Mouse (Mus musculus) liver, adult 2 months (tissue): ENCODE data around the gene Vma21. TPM values are rescaled to one million over a fixed set of nuclear protein-coding genes. Genes with fewer than 3 reads are reported as not detected.
A peak's percentile ranks its signal among the peaks of the same experiment; 100 is the strongest.

ENCODE experiments used
- DNase-seq: peaks from one replicate; pipeline ENCODE4 v3.0.0-alpha.2; 2011; ENCODE audit warnings: low read depth, low spot score; ENCODE audit errors: extremely low read depth
- H3K27ac ChIP-seq: fragments of 200-500 bp; replicated peaks from 2 replicates; pipeline ENCODE4 v1.5.1; 2012; ENCODE audit warnings: low read depth, mild to moderate bottlenecking, control low read depth, inconsistent platforms, low read length; ENCODE audit not compliant: insufficient read depth
- H3K27me3 ChIP-seq: fragments of 200-500 bp; 2 replicates; pipeline ENCODE4 v1.6.1; 2012; ENCODE audit warnings: mild to moderate bottlenecking, moderate library complexity, low read length, inconsistent platforms; ENCODE audit not compliant: control insufficient read depth, insufficient read depth
- H3K36me3 ChIP-seq: fragments of 200-500 bp; 2 replicates; pipeline ENCODE4 v1.6.1; 2012; ENCODE audit warnings: low read length, inconsistent platforms; ENCODE audit not compliant: control insufficient read depth, insufficient read depth
- H3K4me1 ChIP-seq: fragments of 200-500 bp; 2 replicates; pipeline ENCODE4 v1.6.1; 2011; ENCODE audit warnings: low read length; ENCODE audit not compliant: control insufficient read depth, insufficient read depth
- H3K4me3 ChIP-seq: fragments of 200-500 bp; 2 replicates; pipeline ENCODE4 v1.5.1; 2011; ENCODE audit warnings: low read depth, mild to moderate bottlenecking, control low read depth, low read length, moderate library complexity; ENCODE audit not compliant: insufficient read depth
- H3K79me2 ChIP-seq: fragments of 200-500 bp; 2 replicates; pipeline ENCODE4 v1.6.1; 2012; ENCODE audit warnings: inconsistent platforms, mild to moderate bottlenecking, low read length, moderate library complexity; ENCODE audit not compliant: control insufficient read depth, insufficient read depth
- H3K9ac ChIP-seq: fragments of 200-500 bp; 2 replicates; pipeline ENCODE4 v1.6.1; 2012; ENCODE audit warnings: low read depth, mild to moderate bottlenecking, control low read depth, inconsistent platforms, low read length
- CTCF ChIP-seq: fragments of 200-500 bp; IDR thresholded peaks from 2 replicates; pipeline ENCODE4 v1.5.1; 2011; ENCODE audit warnings: low read depth, low read length, control low read depth
- POLR2A ChIP-seq: fragments of 200-500 bp; IDR thresholded peaks from 2 replicates; pipeline ENCODE4 v1.6.1; 2011; ENCODE audit warnings: low read length, control low read depth; ENCODE audit not compliant: insufficient read depth; ENCODE audit errors: extremely low read depth
- WGBS: fragments of 180-500 bp; shearing (Covaris S2); methylation state at CpG from one replicate; pipeline ENCODE4 v1.1.7; 2018; 5-methylcytosine and 5-hydroxymethylcytosine counted together
- polyA plus RNA-seq: library from polyadenylated mRNA; depleted of rRNA; stranded (reverse); fragments of >200 nt; gene quantifications from 2 replicates; pipeline ENCODE4 v1.2.3, GENCODE M21; 2012; rRNA removed
- total RNA-seq: library from RNA; depleted of rRNA; stranded (reverse); fragments of >200 nt; gene quantifications from 2 replicates; pipeline ENCODE4 v1.2.3, GENCODE M21; 2014; rRNA removed

The Vma21 gene
- total and polyA plus RNA-seq, 2 experiments = 2.5 to 14.3 TPM

DNA sequence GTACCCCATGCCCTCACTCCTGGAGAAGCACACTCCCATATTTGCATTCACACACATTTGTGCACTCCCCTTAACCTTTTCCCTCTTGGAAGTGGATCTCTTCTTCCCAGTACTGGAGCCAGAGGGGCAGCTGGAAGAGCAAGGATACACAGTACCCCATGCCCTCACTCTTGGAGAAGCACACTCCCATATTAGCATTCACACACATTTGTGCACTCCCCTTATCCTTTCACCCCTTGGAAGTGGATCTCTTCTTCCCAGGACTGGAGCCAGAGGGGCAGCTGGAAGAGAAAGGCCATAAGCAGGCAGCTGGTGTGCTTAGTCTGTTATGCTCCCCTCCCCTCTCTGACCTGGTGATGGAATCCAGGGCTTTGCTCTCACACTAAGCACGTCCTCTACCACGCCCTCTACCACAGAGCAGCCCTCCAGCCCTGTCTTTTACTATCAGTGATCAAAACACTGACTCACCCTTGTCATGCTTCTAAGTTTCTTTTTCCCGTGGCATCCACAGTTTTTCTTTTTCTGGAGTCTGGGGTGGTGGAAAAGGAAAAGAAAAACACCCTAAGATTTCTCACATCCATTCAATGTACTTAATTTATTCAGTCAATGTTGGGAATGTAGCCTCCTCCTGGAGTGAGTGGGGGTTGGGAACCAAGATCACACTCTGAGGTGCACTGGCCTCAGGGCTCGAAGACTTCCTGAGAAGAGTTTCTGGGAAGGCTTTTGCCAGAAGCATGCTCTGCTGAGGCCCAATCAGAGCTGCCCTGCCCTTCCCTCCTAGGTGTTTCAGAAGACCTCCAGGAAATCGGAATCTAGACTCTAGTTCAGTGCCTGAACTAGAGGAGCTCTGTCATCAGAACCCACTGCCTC lies 3.5 kb upstream of the Vma21 start:
- no peak overlapping the region for H3K27ac ChIP-seq
- no peak for DNase-seq
- H3K4me3 ChIP-seq = no peak overlapping the region
- no peaks in the 10 kb centered on the region for H3K4me1 ChIP-seq
- WGBS = 43% methylated on average over 5 of the region's 5 CpGs
- no peaks in the 10 kb centered on the region for H3K36me3 ChIP-seq
- no peak overlapping the region for H3K9ac ChIP-seq
- TF ChIP-seq POLR2A = no peak
- TF ChIP-seq CTCF = no peak
- no peaks in the 10 kb centered on the region for H3K79me2 ChIP-seq
- H3K27me3 ChIP-seq = no peaks in the 10 kb centered on the region

DNA sequence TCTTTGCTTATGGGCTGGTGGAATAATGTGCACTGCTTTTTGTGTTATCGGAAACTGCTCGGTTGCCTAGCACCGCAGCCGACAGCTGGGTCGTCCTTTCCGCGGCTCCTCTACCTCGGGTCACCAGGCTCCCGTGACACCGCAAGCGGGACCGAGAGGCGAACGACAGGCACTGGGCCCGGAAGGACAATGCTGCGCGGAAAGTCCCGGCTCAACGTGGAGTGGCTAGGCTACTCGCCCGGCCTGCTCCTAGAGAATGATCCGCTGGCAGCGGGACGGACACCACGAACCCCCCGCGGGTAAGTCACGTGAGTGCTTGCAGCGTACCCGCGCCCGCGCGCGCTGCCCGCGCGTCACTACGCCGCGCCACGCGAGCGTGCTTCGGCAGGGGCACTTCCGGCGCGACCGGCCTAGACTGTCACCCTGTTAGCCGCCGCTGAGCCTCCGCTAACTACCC lies 705 bp downstream of the Vma21 start:
- Histone ChIP-seq H3K27ac (peak overlapping the region; percentile 73), H3K27me3 (no peaks in the 10 kb centered on the region), H3K4me3 (peak overlapping the region; percentile 88), H3K36me3 (no peaks in the 10 kb centered on the region), H3K4me1 (peaks cover 2% of the 10 kb centered on the region; the same call in 1 of the 2 replicates), H3K9ac (peak overlapping the region; percentile 97), H3K79me2 (no peaks in the 10 kb centered on the region)
- WGBS = under 1% methylated on average over 21 of the region's 52 CpGs
- DNase-seq = peak; percentile 70
- TF ChIP-seq CTCF (no peak), POLR2A (0 out of 2 replicates have a peak, but pooled peaks have one; percentile 20)

DNA sequence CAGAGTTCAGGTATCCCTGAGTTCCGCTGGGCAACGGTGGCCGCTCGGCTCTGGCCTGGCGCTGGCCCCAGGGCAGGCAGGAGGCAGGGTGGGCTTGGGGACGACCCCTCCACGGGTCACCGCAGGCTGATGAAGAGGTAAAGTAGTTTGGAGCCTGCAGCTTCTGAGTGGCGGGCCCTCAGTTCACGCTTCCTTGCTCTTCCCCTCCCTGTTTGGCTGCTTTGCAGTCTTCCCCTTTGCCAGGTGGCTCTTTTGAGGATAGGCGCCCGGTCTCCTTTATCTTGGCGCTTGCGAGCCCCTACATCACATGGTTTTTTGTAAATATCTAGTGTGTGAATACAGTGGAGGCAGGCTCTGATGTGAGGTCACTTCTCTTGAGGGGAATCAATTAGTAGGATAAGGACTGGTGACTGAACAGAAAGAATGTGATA lies 1.2 kb downstream of the Vma21 start:
- peak; percentile 35 for DNase-seq
- Histone ChIP-seq H3K36me3 (no peaks in the 10 kb centered on the region), H3K4me3 (peak overlapping the region; percentile 88), H3K27me3 (no peaks in the 10 kb centered on the region), H3K9ac (peak overlapping the region; percentile 97), H3K27ac (peak overlapping the region; percentile 56), H3K79me2 (no peaks in the 10 kb centered on the region), H3K4me1 (peaks cover 2% of the 10 kb centered on the region; the same call in 1 of the 2 replicates)
- whole genome bisulfite sequencing = 0% methylated on average over 13 of the region's 14 CpGs
- TF ChIP-seq POLR2A = no peak
- TF ChIP-seq CTCF = no peak

DNA sequence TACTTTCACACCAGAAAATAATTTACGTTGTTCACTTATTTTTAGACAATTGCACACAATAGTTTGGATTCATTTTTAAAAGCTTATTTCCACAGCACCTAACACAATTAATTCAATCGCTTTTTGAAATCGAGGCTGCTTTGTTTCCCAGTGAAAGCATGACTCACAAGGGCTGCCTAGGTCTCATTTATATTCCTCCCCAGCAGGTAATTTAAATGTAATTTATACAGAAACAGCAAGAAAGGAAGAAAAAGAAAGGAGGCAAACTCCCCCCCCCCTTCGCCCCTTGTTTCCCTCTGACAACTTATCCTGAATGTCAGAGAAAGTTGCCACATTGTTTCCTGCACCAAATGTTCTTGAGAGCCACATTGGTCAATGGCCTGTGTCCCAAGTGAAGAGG lies 23.2 kb downstream of the Vma21 start:
- 86% methylated on average over 4 of the region's 4 CpGs for WGBS
- Histone ChIP-seq H3K9ac (no peak overlapping the region), H3K36me3 (no peaks in the 10 kb centered on the region), H3K4me1 (no peaks in the 10 kb centered on the region), H3K27me3 (no peaks in the 10 kb centered on the region), H3K79me2 (no peaks in the 10 kb centered on the region), H3K4me3 (no peak overlapping the region), H3K27ac (no peak overlapping the region)
- no peak for DNase-seq
- TF ChIP-seq POLR2A (no peak), CTCF (no peak)

DNA sequence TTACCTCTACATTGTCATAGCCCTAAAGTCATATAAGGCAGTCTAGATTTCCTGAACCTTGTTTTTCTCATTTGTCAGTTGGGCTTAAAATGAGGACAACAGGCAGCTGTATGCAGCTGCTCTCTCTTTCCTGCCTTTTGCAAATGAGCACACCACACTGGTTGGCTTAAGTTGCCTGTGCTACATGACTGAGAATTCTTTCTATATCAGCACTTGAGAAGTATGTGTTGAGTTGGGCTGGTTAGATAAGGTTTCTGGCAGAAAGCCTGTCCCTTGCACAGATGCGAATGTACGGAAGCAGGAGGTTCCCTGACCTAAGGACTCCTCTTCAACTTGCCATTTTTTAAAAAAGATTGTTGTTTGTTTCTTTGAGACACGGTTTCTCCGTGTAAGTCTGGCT lies 31.0 kb downstream of the Vma21 start:
- WGBS = 70% methylated on average over 4 of the region's 4 CpGs

DNA sequence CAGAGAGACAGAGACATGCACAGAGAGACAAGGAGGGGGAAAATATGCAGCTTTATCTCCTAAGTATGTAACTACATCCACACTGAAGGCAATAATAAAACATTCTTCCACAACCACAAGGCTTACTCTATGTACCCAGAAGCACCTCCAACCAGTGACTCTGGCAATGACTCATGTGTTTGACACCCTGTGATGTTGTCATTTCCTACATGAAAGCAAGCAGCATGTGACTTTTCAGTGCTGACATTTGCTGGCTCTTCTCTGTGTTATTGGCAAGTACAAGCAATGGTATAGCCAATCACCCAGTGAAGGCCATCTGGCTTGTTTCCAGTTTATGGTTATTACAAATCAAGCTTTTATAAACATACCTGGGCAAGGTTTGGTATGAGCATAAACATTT lies 38.1 kb downstream of the Vma21 start:
- no peak for DNase-seq
- Histone ChIP-seq H3K4me3 (no peak overlapping the region), H3K27me3 (no peaks in the 10 kb centered on the region), H3K4me1 (no peaks in the 10 kb centered on the region), H3K36me3 (no peaks in the 10 kb centered on the region), H3K9ac (no peak overlapping the region), H3K27ac (no peak overlapping the region), H3K79me2 (no peaks in the 10 kb centered on the region)
- TF ChIP-seq CTCF = no peak
- no peak for TF ChIP-seq POLR2A

More for the DNA sequence above, 31.0 kb downstream of the Vma21 start:
- TF ChIP-seq POLR2A (no peak), CTCF (no peak)
- Histone ChIP-seq H3K9ac (no peak overlapping the region), H3K36me3 (no peaks in the 10 kb centered on the region), H3K27ac (no peak overlapping the region), H3K27me3 (no peaks in the 10 kb centered on the region), H3K4me1 (no peaks in the 10 kb centered on the region), H3K4me3 (no peak overlapping the region), H3K79me2 (no peaks in the 10 kb centered on the region)
- no peak for DNase-seq

Other genes with a start within 250 kb of the Vma21 start
- not detected in 2 replicates for gene Gpr50, start 152.3 kb upstream of the Vma21 start, total RNA-seq
- not detected in 2 replicates for gene Gpr50, start 152.3 kb upstream of the Vma21 start, polyA plus RNA-seq
- under 0.01 and 0.07 TPM in 2 replicates for gene Gm1141, start 105.1 kb downstream of the Vma21 start, total RNA-seq
- 0.05 TPM in 1 of 2 replicates, not detected in the other for gene Gm1141, start 105.1 kb downstream of the Vma21 start, polyA plus RNA-seq
- gene Prrg3, start 146.7 kb downstream of the Vma21 start, total RNA-seq = 0.18 and 0.40 TPM in 2 replicates
- gene Prrg3, start 146.7 kb downstream of the Vma21 start, polyA plus RNA-seq = 0.17 and 0.24 TPM in 2 replicates
- gene Fate1, start 157.1 kb downstream of the Vma21 start, total RNA-seq = not detected in 2 replicates
- gene Fate1, start 157.1 kb downstream of the Vma21 start, polyA plus RNA-seq = not detected in 2 replicates
- not detected in 2 replicates for gene Cnga2, start 175.9 kb downstream of the Vma21 start, total RNA-seq
- not detected in 2 replicates for gene Cnga2, start 175.9 kb downstream of the Vma21 start, polyA plus RNA-seq